Mouse (Mus musculus): Measurements from ENCODE around the gene Letmd1.

GRCm38 (mm10) chr15:100429959-100430565, 38.8 kb upstream of the Letmd1 start:
- no peak for TF ChIP-seq CTCF (IDR thresholded peaks at IDR 0.05; ENCODE audit: low read depth, low read length)
- no peak for TF ChIP-seq POLR2A (IDR thresholded peaks at IDR 0.05; ENCODE audit: extremely low read depth, insufficient read depth, low read length)

All from liver, adult 2 months (tissue).